Mouse (Mus musculus) heart, adult 2 months (tissue): ENCODE measurements at regions not wholly inside any gene's neighbourhood (a gene's known extent, or its start where the extent isn't known, plus 50 kb on each side); places are given as distances from the start of the nearest gene placed in this dataset.

Source experiments
- DNase-seq, 2 experiments: peaks; one replicate each; pipeline ENCODE4 v3.0.0; 2021
- H3K27ac ChIP-seq: fragments of 200-600 bp; 2 replicates; pipeline ENCODE4 v1.8.1; 2022
- H3K27me3 ChIP-seq: fragments of 200-500 bp; 2 replicates; pipeline ENCODE4 v1.6.1; 2012; ENCODE audit warnings: mild to moderate bottlenecking, low read length, inconsistent platforms, mixed read lengths; ENCODE audit not compliant: control insufficient read depth, insufficient read depth
- H3K36me3 ChIP-seq: fragments of 200-500 bp; 2 replicates; pipeline ENCODE4 v1.6.1; 2012; ENCODE audit warnings: low read length, inconsistent platforms; ENCODE audit not compliant: control insufficient read depth, insufficient read depth
- H3K4me1 ChIP-seq: fragments of 200-500 bp; 2 replicates; pipeline ENCODE4 v1.6.1; 2011; ENCODE audit warnings: low read length; ENCODE audit not compliant: control insufficient read depth, insufficient read depth
- H3K4me3 ChIP-seq: fragments of 200-600 bp; 2 replicates; pipeline ENCODE4 v1.8.1; 2022
- H3K79me2 ChIP-seq: fragments of 200-500 bp; replicated peaks from 2 replicates; pipeline ENCODE4 v1.6.1; 2012; ENCODE audit warnings: mild to moderate bottlenecking, inconsistent platforms, low read length, moderate library complexity, mixed read lengths; ENCODE audit not compliant: control insufficient read depth, insufficient read depth
- H3K9ac ChIP-seq: fragments of 200-500 bp; 2 replicates; pipeline ENCODE4 v1.6.1; 2012; ENCODE audit warnings: low read depth, mild to moderate bottlenecking, control low read depth, inconsistent platforms, low read length, mixed read lengths
- CTCF ChIP-seq: fragments of 200-600 bp; IDR thresholded peaks from 2 replicates; pipeline ENCODE4 v1.8.1; 2022; ENCODE audit warnings: antibody characterized with exemption, mild to moderate bottlenecking, moderate library complexity
- EP300 ChIP-seq: fragments of 200-500 bp; IDR thresholded peaks from 2 replicates; pipeline ENCODE4 v1.6.1; 2011; ENCODE audit warnings: low read depth, low read length, control low read depth; ENCODE audit not compliant: insufficient read depth
- POLR2A ChIP-seq: fragments of 200-500 bp; IDR thresholded peaks from 2 replicates; pipeline ENCODE4 v1.6.1; 2011; ENCODE audit warnings: mild to moderate bottlenecking, low read depth, low read length, control low read depth; ENCODE audit not compliant: insufficient read depth
- WGBS: fragments of 180-500 bp; shearing (Covaris S2); methylation state at CpG from one replicate; pipeline ENCODE4 v1.1.7; 2018; 5-methylcytosine and 5-hydroxymethylcytosine counted together
- intact Hi-C: fragments of 180-260 bp; cut with DNase I; formaldehyde crosslinking; loops from one replicate; pipeline ENCODE4 v1.15.1; 2025

DNA sequence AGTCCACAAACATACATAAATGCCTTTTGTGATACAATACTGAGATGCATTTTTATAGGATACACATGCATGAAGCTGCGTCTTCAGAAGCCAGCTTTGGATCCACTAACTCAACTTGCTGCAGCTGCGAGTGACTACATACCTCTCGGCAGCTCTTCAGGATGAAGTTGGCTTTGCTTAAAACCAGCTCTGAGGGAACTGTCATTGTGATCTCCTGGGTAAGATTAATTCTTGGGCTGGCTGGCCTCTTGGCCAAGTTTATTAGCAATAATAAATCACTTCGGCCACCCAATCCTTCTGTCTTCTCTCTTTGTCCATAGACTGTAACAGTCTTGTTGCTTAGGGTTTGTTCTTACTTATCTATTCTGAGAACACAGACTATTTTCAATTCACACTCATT, 1103.0 kb upstream of the Flrt2 start:
- Histone ChIP-seq H3K79me2 (no peaks in the 10 kb centered on the region), H3K4me1 (peaks cover 8% of the 10 kb centered on the region), H3K9ac (no peak overlapping the region), H3K4me3 (no peak overlapping the region), H3K27me3 (no peaks in the 10 kb centered on the region), H3K27ac (peak overlapping the region; percentile 35), H3K36me3 (no peaks in the 10 kb centered on the region; the same call in none of the 2 replicates)
- 16% methylated on average over 4 of the region's 4 CpGs for WGBS
- intact Hi-C loops: loop anchor here (5.0 to 10.0 kb wide), 3 partner anchors 102 to 1106 kb away; partner anchors contain the start of gene Flrt2
- no peak for TF ChIP-seq CTCF
- no peak for TF ChIP-seq EP300
- TF ChIP-seq POLR2A: no peak
- DNase-seq: peak in 1 of 2 experiments; percentile 2

DNA sequence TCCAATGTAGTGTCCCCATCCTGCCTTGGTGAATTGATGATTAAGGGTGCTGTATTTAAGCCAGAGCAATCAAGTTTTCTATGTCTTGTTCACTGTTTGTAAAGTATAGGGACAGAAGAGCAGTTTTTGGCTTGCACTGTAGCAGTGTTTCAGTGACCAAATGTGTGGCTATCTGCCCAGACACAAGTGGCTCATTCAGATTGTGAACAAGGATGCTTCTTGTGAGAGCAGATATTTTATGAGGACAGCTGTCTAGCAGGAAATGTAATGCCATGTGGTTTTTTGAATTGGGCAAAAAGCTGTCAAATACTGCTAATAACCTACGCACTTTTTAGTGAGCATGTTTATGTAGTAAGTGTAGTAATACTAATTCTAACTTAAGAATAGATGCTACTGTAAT, 1086.5 kb upstream of the Flrt2 start:
- H3K36me3 ChIP-seq: no peaks in the 10 kb centered on the region
- no peak for DNase-seq
- no peaks in the 10 kb centered on the region for H3K4me1 ChIP-seq
- intact Hi-C loops: no loop called here
- no peak overlapping the region for H3K4me3 ChIP-seq
- H3K27me3 ChIP-seq: no peaks in the 10 kb centered on the region
- no peaks in the 10 kb centered on the region for H3K79me2 ChIP-seq
- TF ChIP-seq EP300: no peak
- no peak for TF ChIP-seq POLR2A
- TF ChIP-seq CTCF: no peak
- 37% methylated on average over 1 of the region's 1 CpGs for WGBS
- no peak overlapping the region for H3K27ac ChIP-seq
- H3K9ac ChIP-seq: no peak overlapping the region

DNA sequence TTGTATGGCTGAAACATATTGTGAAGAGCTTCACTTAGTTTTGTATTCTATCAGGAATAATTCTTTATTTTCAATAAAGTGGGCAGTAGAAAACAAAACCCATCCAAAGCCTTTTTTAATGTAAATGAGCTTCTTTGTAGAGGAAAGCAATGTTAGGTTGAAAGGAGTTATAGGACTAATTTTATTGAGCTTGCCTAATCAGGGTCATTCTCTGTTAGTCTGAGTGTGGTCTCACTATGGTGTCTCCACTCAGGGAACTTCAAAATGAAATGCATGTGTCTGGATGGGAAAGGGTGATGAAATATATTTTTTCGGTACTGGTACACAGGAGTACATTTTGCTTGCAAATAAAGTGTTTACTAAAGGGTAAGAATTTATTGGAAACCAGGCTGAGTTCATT, 1055.5 kb upstream of the Flrt2 start:
- no peaks in the 10 kb centered on the region for H3K4me1 ChIP-seq
- no peak overlapping the region for H3K27ac ChIP-seq
- WGBS: 88% methylated on average over 1 of the region's 1 CpGs
- H3K9ac ChIP-seq: no peak overlapping the region
- no peaks in the 10 kb centered on the region for H3K79me2 ChIP-seq
- H3K4me3 ChIP-seq: no peak overlapping the region
- no peak for TF ChIP-seq CTCF
- TF ChIP-seq POLR2A: no peak
- TF ChIP-seq EP300: no peak
- no peaks in the 10 kb centered on the region for H3K36me3 ChIP-seq
- no peak for DNase-seq
- intact Hi-C loops: no loop called here
- no peaks in the 10 kb centered on the region for H3K27me3 ChIP-seq

DNA sequence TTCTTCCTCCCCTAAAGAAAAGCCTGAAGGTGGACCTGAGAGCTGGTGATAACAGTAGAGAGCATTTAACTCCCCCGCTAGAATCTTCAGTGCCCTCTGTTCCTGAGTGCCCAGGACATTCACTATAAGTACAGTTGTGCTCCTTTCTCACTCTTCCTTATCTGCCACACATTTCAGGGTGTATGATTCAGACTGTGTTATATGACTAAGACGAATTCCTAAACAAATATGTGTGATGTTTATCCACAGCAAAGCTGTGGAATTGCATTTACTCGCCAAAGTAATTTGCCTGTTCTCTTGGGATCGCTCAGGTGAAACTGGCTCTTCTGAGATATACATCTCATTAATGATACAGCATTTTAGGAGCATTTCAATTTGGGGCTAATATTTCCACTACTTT, 1051.9 kb upstream of the Flrt2 start:
- no peak overlapping the region for H3K9ac ChIP-seq
- no peaks in the 10 kb centered on the region for H3K4me1 ChIP-seq
- H3K27ac ChIP-seq: no peak overlapping the region
- TF ChIP-seq POLR2A (no peak), CTCF (no peak), EP300 (no peak)
- intact Hi-C loops: no loop called here
- no peak for DNase-seq
- H3K36me3 ChIP-seq: no peaks in the 10 kb centered on the region
- no peak overlapping the region for H3K4me3 ChIP-seq
- H3K79me2 ChIP-seq: no peaks in the 10 kb centered on the region
- no peaks in the 10 kb centered on the region for H3K27me3 ChIP-seq
- WGBS: 76% methylated on average over 4 of the region's 4 CpGs

DNA sequence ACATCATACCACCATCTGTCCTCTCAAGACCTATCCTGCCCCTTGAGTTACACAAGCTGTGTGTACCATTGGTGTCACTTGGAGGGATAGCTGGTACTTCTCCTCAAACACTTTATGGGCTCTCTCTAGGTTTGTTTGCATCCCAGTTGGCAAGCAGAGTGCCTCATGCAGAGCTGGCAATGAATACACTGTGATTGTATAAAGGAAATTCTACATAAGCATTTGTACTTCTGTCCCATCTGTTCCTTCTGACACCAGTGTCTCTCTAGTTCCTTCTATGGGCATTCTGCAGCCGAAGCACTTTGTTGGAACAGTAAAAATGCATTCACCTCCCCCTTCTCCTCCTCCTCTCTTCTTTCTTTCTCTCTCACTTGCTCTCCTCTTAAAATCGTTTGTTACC, 1046.7 kb upstream of the Flrt2 start:
- no peaks in the 10 kb centered on the region for H3K27me3 ChIP-seq
- H3K36me3 ChIP-seq: no peaks in the 10 kb centered on the region
- no peaks in the 10 kb centered on the region for H3K4me1 ChIP-seq
- H3K27ac ChIP-seq: no peak overlapping the region
- intact Hi-C loops: no loop called here
- WGBS: 70% methylated on average over 2 of the region's 2 CpGs
- no peak overlapping the region for H3K4me3 ChIP-seq
- H3K79me2 ChIP-seq: no peaks in the 10 kb centered on the region
- TF ChIP-seq POLR2A (no peak), EP300 (no peak), CTCF (no peak)
- no peak overlapping the region for H3K9ac ChIP-seq
- DNase-seq: no peak

DNA sequence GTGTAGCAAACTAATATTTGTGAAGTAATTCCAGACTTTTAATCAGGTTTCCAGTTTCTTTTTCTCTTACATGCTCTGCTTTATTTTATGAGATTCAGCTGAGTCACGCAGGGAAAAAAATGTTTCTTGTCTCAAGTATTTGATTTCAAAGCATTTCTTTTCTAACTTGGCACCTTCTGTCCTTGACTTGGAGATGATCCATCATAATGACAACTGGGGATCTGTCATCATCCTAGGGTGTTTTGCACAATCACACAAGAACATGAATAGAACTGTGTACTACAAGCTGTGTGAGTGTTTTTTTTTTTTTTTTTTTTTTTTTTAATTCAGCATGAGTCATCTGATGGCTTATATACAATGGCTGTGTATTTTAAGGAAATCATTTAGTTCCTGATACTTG, 1022.0 kb upstream of the Flrt2 start:
- H3K9ac ChIP-seq: no peak overlapping the region
- no peak for DNase-seq
- no peaks in the 10 kb centered on the region for H3K36me3 ChIP-seq
- H3K4me3 ChIP-seq: no peak overlapping the region
- H3K27me3 ChIP-seq: no peaks in the 10 kb centered on the region
- intact Hi-C loops: no loop called here
- H3K79me2 ChIP-seq: no peaks in the 10 kb centered on the region
- no peak overlapping the region for H3K27ac ChIP-seq
- 47% methylated on average over 1 of the region's 1 CpGs for WGBS
- TF ChIP-seq EP300: no peak
- no peaks in the 10 kb centered on the region for H3K4me1 ChIP-seq
